Mouse (Mus musculus): ENCODE measurements around the gene Tada2a. TPM values are rescaled to one million over a fixed set of nuclear protein-coding genes. Genes with fewer than 3 reads are reported as not detected.

Gene Tada2a
- total and polyA plus RNA-seq, 2 experiments from 2014 or later, result 2.2 to 10.3 TPM

DNA sequence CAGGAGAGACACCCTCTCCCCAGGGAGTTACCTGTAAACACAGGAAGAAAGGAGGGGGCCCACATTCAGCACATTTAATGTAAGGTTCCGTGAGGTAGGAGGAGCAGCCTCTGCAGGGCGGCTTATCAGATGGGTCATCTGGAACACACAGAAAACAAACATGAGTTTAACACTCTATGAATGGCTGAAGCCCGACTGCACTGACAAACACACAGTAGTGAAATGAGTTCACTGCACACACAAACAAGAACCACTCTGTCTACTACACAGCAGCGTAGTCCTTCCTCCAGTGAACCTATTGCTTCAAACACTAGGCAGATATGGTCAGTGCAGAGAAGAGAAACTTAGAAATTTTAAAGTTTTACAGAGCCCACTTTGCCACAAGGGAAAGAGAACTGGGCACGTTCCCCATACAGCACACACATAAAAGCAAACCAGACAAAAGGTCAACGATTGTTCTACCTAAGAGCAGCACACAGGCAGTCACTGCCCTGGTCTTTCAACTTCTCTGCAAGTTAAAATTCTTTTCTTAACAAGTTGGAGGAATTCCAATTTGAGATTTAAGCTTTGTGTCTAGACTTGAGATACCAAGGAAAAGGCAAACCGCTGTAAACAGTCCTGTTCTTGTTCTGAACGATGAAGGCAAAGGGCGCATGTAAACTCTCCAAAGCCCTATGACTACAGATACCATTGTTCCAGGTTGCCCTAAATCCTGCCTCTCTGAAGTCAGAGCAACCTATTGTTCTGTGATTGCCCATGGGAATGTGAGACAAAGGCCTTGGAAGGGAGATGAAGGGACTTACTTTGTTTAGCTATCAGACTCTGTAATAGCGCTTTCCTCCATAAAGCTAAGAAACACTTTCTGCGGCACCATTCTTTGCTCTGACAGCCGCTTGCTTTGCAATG lies 8.1 kb downstream of the Tada2a start:
- Histone ChIP-seq H3K36me3 (replicated peaks; ENCODE audit: control insufficient read depth, insufficient read depth, low read length) (peaks cover 48% of the 10 kb centered on the region), H3K27ac (ENCODE audit: low read depth) (no peak overlapping the region), H3K4me2 (ENCODE audit: low read depth, low read length) (no peak overlapping the region), H3K4me3 (ENCODE audit: low read depth, low read length) (no peak overlapping the region), H3K27me3 (ENCODE audit: control insufficient read depth, insufficient read depth, low read length) (no peaks in the 10 kb centered on the region), H3K4me1 (ENCODE audit: control insufficient read depth, insufficient read depth) (no peaks in the 10 kb centered on the region), H3K9me3 (replicated peaks; ENCODE audit: control insufficient read depth, low read length) (no peaks in the 10 kb centered on the region), H3K9ac (replicated peaks; ENCODE audit: low read depth, low read length) (no peak overlapping the region)
- TF ChIP-seq CTCF (IDR thresholded peaks at IDR 0.05; ENCODE audit: low read depth) (no peak), EP300 (IDR thresholded peaks at IDR 0.05; ENCODE audit: low read depth) (no peak)
- ATAC-seq (ENCODE audit: insufficient read depth, low read depth) (no peak), DNase-seq (ENCODE audit: low spot score) (no peak)
- WGBS, result 64% methylated on average over 12 of the region's 12 CpGs

- ATAC-seq (ENCODE audit: insufficient read depth, low read depth) (no peak), DNase-seq (ENCODE audit: low spot score) (no peak)
- Histone ChIP-seq H3K27ac (ENCODE audit: low read depth) (no peak overlapping the region), H3K4me2 (ENCODE audit: low read depth, low read length) (no peak overlapping the region), H3K36me3 (replicated peaks; ENCODE audit: control insufficient read depth, insufficient read depth, low read length) (peaks cover 39% of the 10 kb centered on the region), H3K4me3 (ENCODE audit: low read depth, low read length) (no peak overlapping the region), H3K27me3 (ENCODE audit: control insufficient read depth, insufficient read depth, low read length) (no peaks in the 10 kb centered on the region), H3K9ac (replicated peaks; ENCODE audit: low read depth, low read length) (no peak overlapping the region), H3K4me1 (ENCODE audit: control insufficient read depth, insufficient read depth) (peaks cover 4% of the 10 kb centered on the region; the same call in 1 of the 2 replicates), H3K9me3 (replicated peaks; ENCODE audit: control insufficient read depth, low read length) (no peaks in the 10 kb centered on the region)
- no peak for TF ChIP-seq CTCF (IDR thresholded peaks at IDR 0.05; ENCODE audit: low read depth)
- TF ChIP-seq EP300 (IDR thresholded peaks at IDR 0.05; ENCODE audit: low read depth), result no peak
- 91% methylated on average over 4 of the region's 4 CpGs for WGBS
Observed at GRCm38 (mm10) chr11:84117431-84117830, 12.0 kb downstream of the Tada2a start.

GRCm38 (mm10) chr11:84116221-84116620 lies 13.2 kb downstream of the Tada2a start:
- Histone ChIP-seq H3K4me2 (ENCODE audit: low read depth, low read length) (no peak overlapping the region), H3K27ac (ENCODE audit: low read depth) (no peak overlapping the region), H3K9me3 (replicated peaks; ENCODE audit: control insufficient read depth, low read length) (no peaks in the 10 kb centered on the region), H3K27me3 (ENCODE audit: control insufficient read depth, insufficient read depth, low read length) (no peaks in the 10 kb centered on the region), H3K36me3 (replicated peaks; ENCODE audit: control insufficient read depth, insufficient read depth, low read length) (peaks cover 39% of the 10 kb centered on the region), H3K9ac (replicated peaks; ENCODE audit: low read depth, low read length) (no peak overlapping the region), H3K4me1 (ENCODE audit: control insufficient read depth, insufficient read depth) (peaks cover 4% of the 10 kb centered on the region; the same call in 1 of the 2 replicates), H3K4me3 (ENCODE audit: low read depth, low read length) (no peak overlapping the region)
- WGBS, result 70% methylated on average over 2 of the region's 2 CpGs
- TF ChIP-seq EP300 (IDR thresholded peaks at IDR 0.05; ENCODE audit: low read depth) (no peak), CTCF (IDR thresholded peaks at IDR 0.05; ENCODE audit: low read depth) (peak; percentile 13; the same call in 1 of the 2 replicates)
- ATAC-seq (ENCODE audit: insufficient read depth, low read depth) (no peak), DNase-seq (ENCODE audit: low spot score) (no peak)

GRCm38 (mm10) chr11:84115646-84116045 lies 13.8 kb downstream of the Tada2a start:
- no peak overlapping the region for H3K27ac ChIP-seq (ENCODE audit: low read depth)
- H3K4me1 ChIP-seq (ENCODE audit: control insufficient read depth, insufficient read depth), result peaks cover 4% of the 10 kb centered on the region; the same call in 1 of the 2 replicates
- 35% methylated on average over 9 of the region's 9 CpGs for WGBS
- no peak for DNase-seq (ENCODE audit: low spot score)
- no peak overlapping the region for H3K4me3 ChIP-seq (ENCODE audit: low read depth, low read length)
- H3K4me2 ChIP-seq (ENCODE audit: low read depth, low read length), result no peak overlapping the region
- no peaks in the 10 kb centered on the region for H3K9me3 ChIP-seq (replicated peaks; ENCODE audit: control insufficient read depth, low read length)
- H3K27me3 ChIP-seq (ENCODE audit: control insufficient read depth, insufficient read depth, low read length), result no peaks in the 10 kb centered on the region
- peaks cover 35% of the 10 kb centered on the region for H3K36me3 ChIP-seq (replicated peaks; ENCODE audit: control insufficient read depth, insufficient read depth, low read length)
- no peak overlapping the region for H3K9ac ChIP-seq (replicated peaks; ENCODE audit: low read depth, low read length)
- no peak for ATAC-seq (ENCODE audit: insufficient read depth, low read depth)
- TF ChIP-seq EP300 (IDR thresholded peaks at IDR 0.05; ENCODE audit: low read depth), result no peak
- no peak for TF ChIP-seq CTCF (IDR thresholded peaks at IDR 0.05; ENCODE audit: low read depth)

DNA sequence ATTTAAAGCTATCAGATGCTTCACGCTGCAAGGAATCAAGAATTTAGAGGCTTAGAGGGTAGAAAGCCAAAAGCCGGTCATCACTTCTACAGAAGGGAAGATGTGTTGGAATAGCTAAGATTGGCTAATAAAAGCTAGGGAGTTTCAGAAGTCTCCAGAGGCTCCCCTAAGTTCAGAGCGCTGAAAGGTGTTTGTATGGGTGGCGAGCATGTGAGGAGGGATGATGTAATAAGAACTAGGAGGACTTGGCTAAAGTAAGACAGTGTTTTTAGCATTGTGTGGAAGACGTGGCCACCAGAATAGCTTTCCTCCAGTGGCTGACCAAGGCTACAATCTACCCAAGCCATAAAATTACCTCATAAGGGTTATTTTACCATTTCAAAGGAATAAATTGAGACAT lies 15.8 kb downstream of the Tada2a start:
- Histone ChIP-seq H3K27me3 (ENCODE audit: control insufficient read depth, insufficient read depth, low read length) (no peaks in the 10 kb centered on the region), H3K36me3 (replicated peaks; ENCODE audit: control insufficient read depth, insufficient read depth, low read length) (peaks cover 37% of the 10 kb centered on the region), H3K4me2 (ENCODE audit: low read depth, low read length) (no peak overlapping the region), H3K9me3 (replicated peaks; ENCODE audit: control insufficient read depth, low read length) (no peaks in the 10 kb centered on the region), H3K4me1 (ENCODE audit: control insufficient read depth, insufficient read depth) (peaks cover 4% of the 10 kb centered on the region; the same call in 1 of the 2 replicates), H3K27ac (ENCODE audit: low read depth) (no peak overlapping the region), H3K4me3 (ENCODE audit: low read depth, low read length) (no peak overlapping the region), H3K9ac (replicated peaks; ENCODE audit: low read depth, low read length) (no peak overlapping the region)
- 80% methylated on average over 5 of the region's 5 CpGs for WGBS
- TF ChIP-seq CTCF (IDR thresholded peaks at IDR 0.05; ENCODE audit: low read depth), result no peak
- TF ChIP-seq EP300 (IDR thresholded peaks at IDR 0.05; ENCODE audit: low read depth), result no peak
- no peak for DNase-seq (ENCODE audit: low spot score)
- ATAC-seq (ENCODE audit: insufficient read depth, low read depth), result no peak

Data from heart, postnatal 0 days (tissue).